ENCODE assay signal across 8 mouse cellular contexts in the genomic region with DNA sequence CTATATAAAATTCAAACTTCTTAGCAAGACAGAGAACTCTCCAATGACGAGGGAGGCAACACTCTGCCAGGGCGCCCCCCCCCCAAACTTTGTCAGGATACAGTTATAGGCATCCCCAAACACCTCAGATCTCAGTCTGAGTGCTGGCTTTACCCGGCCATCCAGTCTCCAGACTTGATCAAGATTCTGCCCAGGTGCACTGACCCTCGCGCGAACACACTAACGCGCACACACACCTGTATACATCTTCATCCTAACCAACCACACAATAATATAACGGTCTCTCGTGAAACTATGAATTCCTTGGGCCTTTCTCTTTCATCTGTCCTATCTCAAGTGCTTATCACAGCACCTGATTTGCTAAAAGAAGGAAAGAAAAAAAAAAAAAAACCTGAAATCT. TPM values are rescaled to one million over a fixed set of nuclear protein-coding genes. Genes with fewer than 3 reads are reported as not detected.
DNase-seq lines count a peak whose midpoint lies in the region; ATAC-seq lines count a peak whose summit lies in the region.

No protein-coding gene starts in this region.

- WGBS in limb, embryonic 15.5 days = 8% methylated on average over 10 of the region's 10 CpGs

- peaks cover 14% of the 10 kb centered on the region for H3K4me1 ChIP-seq in limb, embryonic 15.5 days

- intact Hi-C loops in heart, postnatal 25 days (cut with DNase I) = loop anchor here (2.0 to 5.0 kb wide), 3 partner anchors 39 to 225 kb away; partner anchors contain the start of genes Dcaf6 and Mpc2

- peak overlapping the region; percentile 77 for H3K4me3 ChIP-seq in limb, embryonic 15.5 days

- no peaks in the 10 kb centered on the region for H3K27me3 ChIP-seq in limb, embryonic 15.5 days

- peak overlapping the region; percentile 77 for H3K4me2 ChIP-seq in limb, embryonic 15.5 days

- DNase-seq in heart, adult 11 months = peak; percentile 78
- DNase-seq in heart, postnatal 25 days (ENCODE audit: low spot score) = no peak
- DNase-seq in thymus, postnatal 4 days = peak; percentile 38
- no peak for DNase-seq in thymus, postnatal 25 days
- no peak for DNase-seq in urinary bladder, postnatal 14 days (ENCODE audit: low spot score)
- DNase-seq in ovary, adult 18-20 months (ENCODE audit: low spot score) = no peak
- DNase-seq in frontal cortex, postnatal 36 days (ENCODE audit: low spot score in 2 of 2) = no peak

- ATAC-seq in limb, embryonic 15.5 days (ENCODE audit: insufficient number of reproducible peaks, low FRiP score, low TSS enrichment, low read depth) = no peak

- H3K27ac ChIP-seq in limb, embryonic 15.5 days = peak overlapping the region; percentile 95

- H3K36me3 ChIP-seq in limb, embryonic 15.5 days = no peaks in the 10 kb centered on the region

- no peaks in the 10 kb centered on the region for H3K9me3 ChIP-seq in limb, embryonic 15.5 days

- H3K9ac ChIP-seq in limb, embryonic 15.5 days = peak overlapping the region; percentile 54

RNA-seq across cellular contexts. Expression of gene Tiprl, which starts 0.9 kb away (rescaled TPM):
- total RNA-seq in heart, postnatal 25 days (2021) = 10 to 100 TPM; 33.9 to 38.4 TPM
- polyA plus RNA-seq in limb, embryonic 15.5 days (2015; fragmentation: Nextera tagmentation; extraction: Ambion mirVana) = 93.2 and 95.3 TPM in 2 replicates

RNA-seq across cellular contexts. Expression of gene Sft2d2, which starts 41.6 kb away (rescaled TPM):
- 10 to 100 TPM; 12.4 to 13.5 TPM for total RNA-seq in heart, postnatal 25 days (2021)
- 22.2 and 24.0 TPM in 2 replicates for polyA plus RNA-seq in limb, embryonic 15.5 days (2015; fragmentation: Nextera tagmentation; extraction: Ambion mirVana)

RNA-seq across cellular contexts. Expression of gene Gpr161, which starts 59.7 kb away (rescaled TPM):
- total RNA-seq in heart, postnatal 25 days (2021) = 1 to 10 TPM; 1.2 to 2.2 TPM
- polyA plus RNA-seq in limb, embryonic 15.5 days (2015; fragmentation: Nextera tagmentation; extraction: Ambion mirVana) = 0.94 and 1.3 TPM in 2 replicates

Comparison
In these comparisons a context has a peak if more than half of its experiments do, and no peak if none do; other contexts are left out.
1. DNase-seq: peak in heart, adult 11 months (single experiment) and thymus, postnatal 4 days (single experiment); none in heart, postnatal 25 days (single experiment), thymus, postnatal 25 days (single experiment), urinary bladder, postnatal 14 days (single experiment), ovary, adult 18-20 months (single experiment) and frontal cortex, postnatal 36 days (0 of 2).